ENCODE assay signal across 8 mouse cellular contexts in the genomic region with DNA sequence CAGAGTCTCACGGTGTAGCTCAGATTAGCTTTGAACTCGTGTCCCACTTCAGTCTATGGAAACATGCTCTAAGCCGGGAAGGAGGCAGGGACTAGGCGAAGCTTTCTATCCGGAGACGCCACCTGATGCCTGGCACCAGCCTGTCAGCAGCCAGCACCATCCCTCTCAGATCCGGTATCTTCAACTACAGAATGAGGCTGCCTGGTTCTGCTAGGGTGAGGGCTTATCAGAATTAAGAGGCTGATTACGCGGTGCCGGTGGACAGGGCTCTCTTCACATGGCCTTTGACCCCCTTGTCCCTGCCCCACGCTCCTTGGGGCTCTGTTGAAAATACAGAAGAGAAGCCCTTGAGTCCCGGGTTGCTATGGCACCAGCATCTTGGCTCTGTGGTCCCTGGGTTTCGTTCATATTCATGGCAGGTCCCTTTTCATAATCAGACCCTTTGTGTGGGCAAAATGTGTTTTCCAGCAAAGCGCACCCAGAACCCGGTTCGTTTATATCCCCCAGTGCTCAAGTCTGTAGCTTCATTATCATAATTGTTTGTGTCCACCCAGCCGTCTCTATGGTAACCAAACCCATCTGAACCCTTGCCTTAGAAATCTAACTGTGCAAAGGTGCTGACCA. TPM values are rescaled to one million over a fixed set of nuclear protein-coding genes. Genes with fewer than 3 reads are reported as not detected.
DNase-seq lines count a peak whose midpoint lies in the region; ATAC-seq and TF ChIP-seq lines count a peak whose summit lies in the region.

No protein-coding gene starts in this region.

- H3K36me3 ChIP-seq in forebrain, postnatal 0 days (ENCODE audit: insufficient read depth): peaks cover 18% of the 10 kb centered on the region
- peaks cover 13% of the 10 kb centered on the region; the same call in 1 of the 2 replicates for H3K36me3 ChIP-seq in stomach, embryonic 16.5 days (ENCODE audit: control insufficient read depth, insufficient read depth, low read length)

- H3K27ac ChIP-seq in cerebellum, adult 2 months (ENCODE audit: insufficient read depth, low read length): peak overlapping the region; percentile 56; the same call in 1 of the 2 replicates
- H3K27ac ChIP-seq in forebrain, postnatal 0 days (ENCODE audit: low read depth, low read length): peak overlapping the region; percentile 87
- peak overlapping the region; percentile 49; the same call in 1 of the 2 replicates for H3K27ac ChIP-seq in stomach, embryonic 16.5 days (ENCODE audit: low read length)

- TF ChIP-seq POLR2A in lung, adult 2 months (IDR thresholded peaks at IDR 0.05; ENCODE audit: borderline replicate concordance, extremely low read depth, low read depth, low read length): no peak
- no peak for TF ChIP-seq POLR2A in cerebellum, adult 2 months (IDR thresholded peaks at IDR 0.05; ENCODE audit: borderline replicate concordance, insufficient read depth, low read length)

- H3K4me3 ChIP-seq in lung, adult 2 months (replicated peaks; ENCODE audit: extremely low read depth, low read depth, low read length): peak overlapping the region; percentile 80
- H3K4me3 ChIP-seq in cerebellum, adult 2 months (replicated peaks; ENCODE audit: insufficient read depth, low read depth, low read length): peak overlapping the region; percentile 98
- peak overlapping the region; percentile 61 for H3K4me3 ChIP-seq in forebrain, postnatal 0 days (ENCODE audit: low read depth, low read length)
- peak overlapping the region; percentile 76 for H3K4me3 ChIP-seq in stomach, embryonic 16.5 days (replicated peaks; ENCODE audit: low read length)

- H3K9me3 ChIP-seq in forebrain, postnatal 0 days (ENCODE audit: low read length): no peaks in the 10 kb centered on the region
- H3K9me3 ChIP-seq in stomach, embryonic 16.5 days (replicated peaks; ENCODE audit: control insufficient read depth, low read length): no peaks in the 10 kb centered on the region; the same call in 1 of the 2 replicates

- H3K27me3 ChIP-seq in cerebellum, adult 2 months (ENCODE audit: control insufficient read depth, insufficient read depth, low read length): no peaks in the 10 kb centered on the region
- H3K27me3 ChIP-seq in forebrain, postnatal 0 days (ENCODE audit: insufficient read depth, low read length): no peaks in the 10 kb centered on the region
- H3K27me3 ChIP-seq in stomach, embryonic 16.5 days (ENCODE audit: control insufficient read depth, insufficient read depth, low read length): no peaks in the 10 kb centered on the region

- no peak for TF ChIP-seq CTCF in lung, adult 2 months (IDR thresholded peaks at IDR 0.05; ENCODE audit: insufficient read depth, low read length)
- no peak for TF ChIP-seq CTCF in cerebellum, adult 2 months (IDR thresholded peaks at IDR 0.05; ENCODE audit: borderline replicate concordance, insufficient read depth, low read depth, low read length)
- no peak for TF ChIP-seq CTCF in forebrain, postnatal 0 days (IDR thresholded peaks at IDR 0.05; ENCODE audit: low read depth)

- peak; percentile 62 for ATAC-seq in forebrain, postnatal 0 days
- 0 out of 2 replicates have a peak, but pooled peaks have one; percentile 1 for ATAC-seq in stomach, embryonic 16.5 days (ENCODE audit: insufficient read depth, low FRiP score)

- 24% methylated on average over 17 of the region's 17 CpGs for WGBS in lung, adult 2 months
- WGBS in cerebellum, adult 2 months: 5% methylated on average over 17 of the region's 17 CpGs
- WGBS in forebrain, postnatal 0 days: 3% methylated on average over 17 of the region's 17 CpGs
- 28% methylated on average over 17 of the region's 17 CpGs for WGBS in stomach, embryonic 16.5 days

- peak overlapping the region; percentile 84 for H3K4me2 ChIP-seq in forebrain, postnatal 0 days (ENCODE audit: low read depth)
- H3K4me2 ChIP-seq in stomach, embryonic 16.5 days (ENCODE audit: low read depth, low read length): peak overlapping the region; percentile 64

- DNase-seq in lung, adult 2 months: no peak
- DNase-seq in lung, postnatal 25 days (ENCODE audit: low spot score): no peak
- peak in 1 of 2 experiments; percentile 40 for DNase-seq in cerebellum, adult 2 months
- peak; percentile 74 for DNase-seq in forebrain, postnatal 0 days
- DNase-seq in layer of hippocampus, postnatal 25 days (ENCODE audit: extremely low spot score in 1 of 2, low spot score in 1 of 2): peak; percentile 38 to 39
- peak; percentile 60 for DNase-seq in mesoderm, embryonic 11.5 days (ENCODE audit: low read depth, low spot score)
- no peak for DNase-seq in Muller cell, postnatal 12 days (ENCODE audit: inconsistent ontology term)

- peaks cover 3% of the 10 kb centered on the region for H3K4me1 ChIP-seq in lung, adult 2 months (ENCODE audit: control insufficient read depth, insufficient read depth, low read length)
- 0 out of 2 replicates have a peak, but pooled peaks cover 3% of the 10 kb centered on the region for H3K4me1 ChIP-seq in cerebellum, adult 2 months (ENCODE audit: control insufficient read depth, insufficient read depth, low read length)
- H3K4me1 ChIP-seq in forebrain, postnatal 0 days (ENCODE audit: insufficient read depth): peaks cover 6% of the 10 kb centered on the region; the same call in 1 of the 2 replicates
- peaks cover 8% of the 10 kb centered on the region for H3K4me1 ChIP-seq in stomach, embryonic 16.5 days (ENCODE audit: control insufficient read depth, insufficient read depth, low read length)

- H3K9ac ChIP-seq in forebrain, postnatal 0 days: peak overlapping the region; percentile 73
- peak overlapping the region; percentile 85 for H3K9ac ChIP-seq in stomach, embryonic 16.5 days (ENCODE audit: low read length)

RNA-seq across cellular contexts. Expression of gene Trp53rka, which starts 0.6 kb away (rescaled TPM):
- 21.5 and 22.2 TPM in 2 replicates for polyA plus RNA-seq in lung, adult 2 months (2012; rRNA removed)
- polyA plus RNA-seq in cerebellum, adult 2 months (2012; rRNA removed): 27.5 and 27.7 TPM in 2 replicates
- total RNA-seq in forebrain, postnatal 0 days (2014; rRNA removed): 44.0 and 54.6 TPM in 2 replicates
- polyA plus RNA-seq in forebrain, postnatal 0 days (2015; fragmentation: Nextera tagmentation; extraction: Ambion mirVana): 31.8 and 36.8 TPM in 2 replicates
- total RNA-seq in layer of hippocampus, postnatal 25 days (2021): 10 to 100 TPM; 18.3 to 19.6 TPM
- polyA plus RNA-seq in stomach, embryonic 16.5 days (2015; fragmentation: Nextera tagmentation; extraction: Ambion mirVana): 24.6 and 26.7 TPM in 2 replicates

RNA-seq across cellular contexts. Expression of gene Slc2a10, which starts 9.9 kb away (rescaled TPM):
- polyA plus RNA-seq in lung, adult 2 months (2012; rRNA removed): 8.9 and 10.1 TPM in 2 replicates
- polyA plus RNA-seq in cerebellum, adult 2 months (2012; rRNA removed): 2.3 TPM in 2 replicates
- 0.62 and 2.1 TPM in 2 replicates for total RNA-seq in forebrain, postnatal 0 days (2014; rRNA removed)
- 0.84 and 2.1 TPM in 2 replicates for polyA plus RNA-seq in forebrain, postnatal 0 days (2015; fragmentation: Nextera tagmentation; extraction: Ambion mirVana)
- total RNA-seq in layer of hippocampus, postnatal 25 days (2021): 1 to 10 TPM; 1.2 to 1.4 TPM
- polyA plus RNA-seq in stomach, embryonic 16.5 days (2015; fragmentation: Nextera tagmentation; extraction: Ambion mirVana): 10.6 and 11.9 TPM in 2 replicates

RNA-seq across cellular contexts. Expression of gene Slc13a3, which starts 20.7 kb away (rescaled TPM):
- 3.1 and 3.4 TPM in 2 replicates for polyA plus RNA-seq in lung, adult 2 months (2012; rRNA removed)
- 21.6 and 22.3 TPM in 2 replicates for polyA plus RNA-seq in cerebellum, adult 2 months (2012; rRNA removed)
- total RNA-seq in forebrain, postnatal 0 days (2014; rRNA removed): 12.7 and 24.3 TPM in 2 replicates
- 14.4 and 18.0 TPM in 2 replicates for polyA plus RNA-seq in forebrain, postnatal 0 days (2015; fragmentation: Nextera tagmentation; extraction: Ambion mirVana)
- total RNA-seq in layer of hippocampus, postnatal 25 days (2021): 1 to 10 TPM; 8.8 to 9.9 TPM
- polyA plus RNA-seq in stomach, embryonic 16.5 days (2015; fragmentation: Nextera tagmentation; extraction: Ambion mirVana): 0.87 and 1.00 TPM in 2 replicates

Comparison
In these comparisons a context has a peak if more than half of its experiments do, and no peak if none do; other contexts are left out.
1. DNase-seq: peak in forebrain, postnatal 0 days (single experiment), layer of hippocampus, postnatal 25 days (2 of 2) and mesoderm, embryonic 11.5 days (single experiment); none in lung, adult 2 months (single experiment), lung, postnatal 25 days (single experiment) and Muller cell, postnatal 12 days (single experiment).
2. Peak in every context shown above with its lines, with median percentiles within 50 percentile points of each other: H3K4me3 ChIP-seq and H3K27ac ChIP-seq.